Mouse (Mus musculus): ENCODE data around the gene Bbc3.

DNA sequence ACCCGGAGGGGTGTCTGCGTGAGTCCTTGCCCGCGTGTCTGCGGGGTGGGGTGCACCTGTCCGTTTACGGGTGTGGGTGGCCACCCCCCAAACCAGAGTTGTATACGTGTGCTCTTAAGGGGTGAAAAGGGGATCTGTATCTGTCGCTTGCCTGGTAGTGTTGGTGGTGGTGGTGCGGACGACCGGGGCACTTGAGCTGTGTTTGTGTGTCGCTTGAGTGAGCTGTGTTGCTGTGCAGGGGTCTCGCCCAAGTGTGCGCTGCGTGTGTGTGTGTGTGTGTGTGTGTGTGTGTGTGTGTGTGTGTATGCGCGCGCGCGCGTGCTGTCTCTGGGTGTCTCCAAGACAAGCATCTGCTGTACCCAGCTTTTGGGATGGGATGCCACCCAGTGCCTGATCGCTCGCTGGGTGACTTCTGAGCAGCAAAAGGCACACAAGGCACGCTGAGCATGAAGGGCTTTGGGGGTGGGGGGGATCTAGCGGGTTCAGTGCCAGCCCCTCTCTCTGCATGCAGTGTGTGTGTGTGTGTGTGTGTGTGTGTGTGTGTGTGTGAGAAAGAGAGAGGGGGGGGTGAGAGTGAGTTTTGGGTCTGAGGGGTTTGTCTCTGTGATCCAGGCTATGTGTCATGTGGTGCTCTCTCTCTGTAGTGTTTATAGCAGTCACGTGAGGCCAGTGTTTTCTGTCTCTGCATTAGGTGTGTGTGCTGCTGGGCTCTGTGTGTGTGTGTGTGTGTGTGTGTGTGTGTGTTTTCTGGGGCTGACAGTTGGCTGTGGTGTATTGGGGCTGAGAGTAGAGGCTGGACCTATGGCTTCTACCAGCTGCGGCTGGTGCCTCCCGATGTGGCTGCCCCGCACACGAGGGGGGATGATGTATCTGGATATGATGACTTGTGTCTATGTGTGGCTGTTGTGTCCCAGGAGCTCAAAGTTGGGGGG is 2.6 kb downstream of the Bbc3 start:
- TF ChIP-seq GATA1 (IDR thresholded peaks at IDR 0.05; ENCODE audit: low read length) (no peak), TAL1 (IDR thresholded peaks at IDR 0.05; ENCODE audit: low read length) (no peak)
